Mouse (Mus musculus): ENCODE data around the gene Wdr13. TPM values are rescaled to one million over a fixed set of nuclear protein-coding genes. Genes with fewer than 3 reads are reported as not detected.
"Not testable (repeated sequence)": the region's sequence is repeated elsewhere in the genome, so short reads cannot be mapped to it uniquely, and the experiment has no call there.

Gene Wdr13
- polyA plus RNA-seq, 1 experiment from 2014 or later, result 63.7 TPM

DNA sequence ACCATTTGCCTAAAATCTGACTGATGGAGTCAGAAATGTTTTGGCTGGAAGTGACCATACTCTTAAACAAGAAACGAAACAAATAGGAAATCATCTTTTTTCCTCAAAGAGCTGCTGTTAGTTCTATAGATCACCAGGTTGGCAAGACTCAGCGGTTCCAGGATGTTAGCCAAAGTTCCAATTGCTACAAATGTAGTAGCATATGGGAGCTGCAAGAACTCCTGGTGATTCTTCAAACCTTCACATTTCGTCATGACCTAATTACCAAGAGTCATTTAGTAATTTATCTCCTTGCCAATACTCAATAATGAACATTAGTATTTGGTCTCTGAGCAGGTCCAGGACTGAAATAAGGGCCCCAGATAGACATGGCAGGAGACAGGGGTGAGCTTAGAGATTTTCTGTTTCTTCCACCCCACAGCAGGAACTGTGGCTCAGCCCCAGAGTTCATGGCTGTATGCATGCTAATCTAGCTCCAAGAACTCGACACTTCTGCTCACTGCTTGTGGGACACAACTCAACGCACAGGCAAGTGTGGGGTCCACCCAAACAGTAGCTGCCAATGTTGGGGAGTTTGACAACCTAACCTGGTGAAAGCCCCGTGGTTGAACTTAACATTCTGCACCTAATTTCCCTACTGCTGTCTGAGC lies 8.7 kb downstream of the Wdr13 start:
- no peak overlapping the region for H3K27ac ChIP-seq (ENCODE audit: low read depth, low read length)
- WGBS, result 83% methylated on average over 6 of the region's 6 CpGs

DNA sequence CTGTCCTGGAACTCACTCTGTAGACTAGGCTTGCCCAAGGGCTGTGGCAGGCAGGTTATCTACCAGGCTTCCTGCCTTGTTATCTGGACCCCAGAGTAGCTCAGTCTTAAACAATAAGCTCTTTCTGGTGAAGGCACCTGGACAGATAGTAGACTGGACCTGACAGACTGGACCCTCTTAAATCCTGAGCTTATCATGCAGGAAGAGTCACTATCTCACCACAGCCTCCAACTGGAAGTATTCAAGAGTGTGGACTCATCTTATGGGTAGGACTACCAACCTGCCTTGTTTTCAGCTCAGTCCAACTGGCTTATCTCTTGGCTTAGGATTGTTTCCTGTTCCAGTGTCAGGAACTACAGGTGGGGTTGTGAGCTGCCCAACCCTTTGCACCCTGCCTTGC lies 15.4 kb downstream of the Wdr13 start:
- H3K4me2 ChIP-seq (ENCODE audit: low read depth, low read length), result no peak overlapping the region
- no peaks in the 10 kb centered on the region for H3K36me3 ChIP-seq (ENCODE audit: control insufficient read depth, insufficient read depth, low read length)
- no peaks in the 10 kb centered on the region for H3K27me3 ChIP-seq (ENCODE audit: control insufficient read depth, insufficient read depth, low read length)
- H3K4me1 ChIP-seq (ENCODE audit: control insufficient read depth, insufficient read depth, low read length), result no peaks in the 10 kb centered on the region
- ATAC-seq (ENCODE audit: low read depth), result no peak
- H3K4me3 ChIP-seq (ENCODE audit: low read depth, low read length), result no peak overlapping the region
- H3K27ac ChIP-seq (ENCODE audit: low read depth, low read length), result no peak overlapping the region
- no peak overlapping the region for H3K9ac ChIP-seq (replicated peaks; ENCODE audit: low read depth, low read length)
- no peaks in the 10 kb centered on the region for H3K9me3 ChIP-seq (ENCODE audit: control insufficient read depth, low read length)

More for the DNA sequence above, 8.7 kb downstream of the Wdr13 start:
- H3K36me3 ChIP-seq (ENCODE audit: control insufficient read depth, insufficient read depth, low read length), result no peaks in the 10 kb centered on the region
- no peak overlapping the region for H3K4me3 ChIP-seq (ENCODE audit: low read depth, low read length)
- no peak overlapping the region for H3K4me2 ChIP-seq (ENCODE audit: low read depth, low read length)
- H3K27me3 ChIP-seq (ENCODE audit: control insufficient read depth, insufficient read depth, low read length), result no peaks in the 10 kb centered on the region
- H3K9ac ChIP-seq (replicated peaks; ENCODE audit: low read depth, low read length), result no peak overlapping the region
- no peaks in the 10 kb centered on the region for H3K9me3 ChIP-seq (ENCODE audit: control insufficient read depth, low read length)
- H3K4me1 ChIP-seq (ENCODE audit: control insufficient read depth, insufficient read depth, low read length), result no peaks in the 10 kb centered on the region
- no peak for ATAC-seq (ENCODE audit: low read depth)

DNA sequence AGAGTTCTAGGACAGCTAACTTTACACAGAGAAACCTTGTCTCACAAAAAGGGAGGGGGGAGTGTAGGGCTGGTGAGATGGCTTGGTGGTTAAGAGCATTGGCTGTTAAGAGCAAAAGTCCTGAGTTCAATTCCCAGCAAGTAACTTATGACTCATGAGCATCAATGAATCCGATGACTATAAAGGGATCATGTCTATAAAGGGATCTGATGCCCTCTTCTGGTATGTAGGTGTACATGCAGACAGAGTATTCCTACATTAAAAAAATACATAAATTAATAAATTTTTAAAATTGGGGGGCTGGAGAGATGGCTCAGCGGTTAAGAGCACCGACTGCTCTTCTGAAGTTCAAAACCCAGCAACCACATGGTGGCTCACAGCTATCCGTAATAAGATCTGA lies 17.4 kb downstream of the Wdr13 start:
- Histone ChIP-seq H3K9ac (replicated peaks; ENCODE audit: low read depth, low read length) (no peak overlapping the region), H3K4me2 (ENCODE audit: low read depth, low read length) (no peak overlapping the region), H3K27me3 (ENCODE audit: control insufficient read depth, insufficient read depth, low read length) (no peaks in the 10 kb centered on the region), H3K9me3 (ENCODE audit: control insufficient read depth, low read length) (no peaks in the 10 kb centered on the region), H3K4me1 (ENCODE audit: control insufficient read depth, insufficient read depth, low read length) (no peaks in the 10 kb centered on the region), H3K4me3 (ENCODE audit: low read depth, low read length) (no peak overlapping the region), H3K27ac (ENCODE audit: low read depth, low read length) (no peak overlapping the region), H3K36me3 (ENCODE audit: control insufficient read depth, insufficient read depth, low read length) (no peaks in the 10 kb centered on the region)
- 80% methylated on average over 4 of the region's 4 CpGs for WGBS
- ATAC-seq (ENCODE audit: low read depth), result no peak

DNA sequence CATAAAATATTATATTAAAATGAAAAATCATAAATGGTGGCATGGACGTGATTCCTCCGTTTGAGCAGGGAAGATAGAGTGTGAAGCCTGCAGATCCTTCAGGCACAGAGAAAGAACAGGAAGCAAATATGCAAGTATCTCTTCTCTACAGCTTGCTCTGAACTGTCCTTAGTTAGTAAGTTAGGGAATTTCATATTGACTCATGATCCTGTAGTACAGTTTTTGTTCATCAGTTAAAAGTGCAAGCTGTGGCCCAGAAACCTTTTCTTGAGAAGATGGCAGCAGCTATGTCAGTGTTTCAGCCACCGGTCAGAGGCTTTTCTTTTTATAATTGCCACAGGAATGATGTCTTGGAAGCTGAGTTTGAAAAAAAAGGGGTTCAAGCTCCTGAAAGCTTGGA lies 27.7 kb downstream of the Wdr13 start:
- Histone ChIP-seq H3K4me2 (ENCODE audit: low read depth, low read length) (no peak overlapping the region), H3K4me1 (ENCODE audit: control insufficient read depth, insufficient read depth, low read length) (no peaks in the 10 kb centered on the region), H3K4me3 (ENCODE audit: low read depth, low read length) (no peak overlapping the region), H3K27ac (ENCODE audit: low read depth, low read length) (no peak overlapping the region), H3K36me3 (ENCODE audit: control insufficient read depth, insufficient read depth, low read length) (no peaks in the 10 kb centered on the region), H3K27me3 (ENCODE audit: control insufficient read depth, insufficient read depth, low read length) (no peaks in the 10 kb centered on the region), H3K9ac (replicated peaks; ENCODE audit: low read depth, low read length) (no peak overlapping the region), H3K9me3 (ENCODE audit: control insufficient read depth, low read length) (no peaks in the 10 kb centered on the region)
- ATAC-seq (ENCODE audit: low read depth), result no peak
- 94% methylated on average over 3 of the region's 3 CpGs for WGBS

DNA sequence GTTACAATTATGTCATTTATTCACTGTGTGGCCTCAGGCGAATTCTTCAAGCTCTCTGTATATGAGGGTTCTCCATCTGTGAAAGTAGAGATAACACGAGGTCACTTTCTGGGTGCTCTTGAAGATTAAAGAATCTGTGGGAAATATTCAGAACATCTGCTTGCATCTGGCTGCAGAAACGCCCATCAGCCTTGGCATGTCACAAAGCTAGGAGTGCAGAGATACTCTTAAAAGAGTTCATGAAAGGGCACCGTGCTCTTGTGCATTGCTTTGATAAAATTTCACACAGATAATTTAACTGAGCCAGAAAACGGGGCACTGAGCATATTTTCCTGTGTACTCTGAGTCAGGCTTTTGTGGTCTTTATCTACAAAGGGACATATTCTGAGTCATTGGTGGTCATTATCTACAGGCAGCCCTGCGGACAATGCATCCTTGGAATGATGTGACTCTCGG lies 30.5 kb downstream of the Wdr13 start:
- no peak for ATAC-seq (ENCODE audit: low read depth)
- H3K4me3 ChIP-seq (ENCODE audit: low read depth, low read length), result no peak overlapping the region
- no peak overlapping the region for H3K27ac ChIP-seq (ENCODE audit: low read depth, low read length)
- no peak overlapping the region for H3K4me2 ChIP-seq (ENCODE audit: low read depth, low read length)
- no peak overlapping the region for H3K9ac ChIP-seq (replicated peaks; ENCODE audit: low read depth, low read length)
- no peaks in the 10 kb centered on the region for H3K27me3 ChIP-seq (ENCODE audit: control insufficient read depth, insufficient read depth, low read length)
- no peaks in the 10 kb centered on the region for H3K36me3 ChIP-seq (ENCODE audit: control insufficient read depth, insufficient read depth, low read length)
- WGBS, result 70% methylated on average over 7 of the region's 7 CpGs
- H3K4me1 ChIP-seq (ENCODE audit: control insufficient read depth, insufficient read depth, low read length), result no peaks in the 10 kb centered on the region
- no peaks in the 10 kb centered on the region for H3K9me3 ChIP-seq (ENCODE audit: control insufficient read depth, low read length)

DNA sequence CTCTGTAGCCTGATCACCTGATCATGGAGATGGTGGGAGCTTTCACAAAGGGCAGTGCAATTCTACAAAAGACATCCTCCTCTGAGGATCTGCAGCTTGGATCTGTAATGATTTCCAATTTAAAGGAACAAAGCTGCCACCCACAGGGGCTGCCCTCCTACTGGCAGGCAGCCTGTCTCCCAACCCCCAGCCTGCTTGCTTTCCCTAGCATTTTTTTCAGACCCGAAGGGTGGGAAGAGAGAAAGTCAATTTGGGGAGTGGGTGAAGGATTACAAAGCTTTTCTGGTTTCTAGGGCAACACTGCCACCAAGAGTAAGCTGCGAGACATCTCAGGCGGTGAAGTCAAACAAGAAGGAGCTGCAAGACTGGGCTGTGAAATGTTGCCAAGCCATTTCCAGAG lies 31.7 kb downstream of the Wdr13 start:
- 0 out of 2 replicates have a peak overlapping the region, but pooled peaks have one; percentile 16 for H3K4me2 ChIP-seq (ENCODE audit: low read depth, low read length)
- no peaks in the 10 kb centered on the region for H3K36me3 ChIP-seq (ENCODE audit: control insufficient read depth, insufficient read depth, low read length)
- no peaks in the 10 kb centered on the region for H3K9me3 ChIP-seq (ENCODE audit: control insufficient read depth, low read length)
- H3K9ac ChIP-seq (replicated peaks; ENCODE audit: low read depth, low read length), result no peak overlapping the region
- no peak overlapping the region for H3K4me3 ChIP-seq (ENCODE audit: low read depth, low read length)
- peak; percentile 53 for ATAC-seq (ENCODE audit: low read depth)
- H3K4me1 ChIP-seq (ENCODE audit: control insufficient read depth, insufficient read depth, low read length), result no peaks in the 10 kb centered on the region
- no peaks in the 10 kb centered on the region for H3K27me3 ChIP-seq (ENCODE audit: control insufficient read depth, insufficient read depth, low read length)
- WGBS, result 21% methylated on average over 3 of the region's 3 CpGs
- peak overlapping the region; percentile 89 for H3K27ac ChIP-seq (ENCODE audit: low read depth, low read length)

- Histone ChIP-seq H3K27me3 (ENCODE audit: control insufficient read depth, insufficient read depth, low read length) (no peaks in the 10 kb centered on the region), H3K4me3 (ENCODE audit: low read depth, low read length) (no peak overlapping the region), H3K9me3 (ENCODE audit: control insufficient read depth, low read length) (no peaks in the 10 kb centered on the region), H3K27ac (ENCODE audit: low read depth, low read length) (no peak overlapping the region), H3K4me1 (ENCODE audit: control insufficient read depth, insufficient read depth, low read length) (no peaks in the 10 kb centered on the region), H3K4me2 (ENCODE audit: low read depth, low read length) (no peak overlapping the region), H3K9ac (replicated peaks; ENCODE audit: low read depth, low read length) (no peak overlapping the region), H3K36me3 (ENCODE audit: control insufficient read depth, insufficient read depth, low read length) (no peaks in the 10 kb centered on the region)
- WGBS, result 51% methylated on average over 4 of the region's 4 CpGs
- ATAC-seq (ENCODE audit: low read depth), result no peak
Observed at GRCm38 (mm10) chrX:8099435-8099834, 33.3 kb downstream of the Wdr13 start.

GRCm38 (mm10) chrX:8096787-8097242 lies 35.9 kb downstream of the Wdr13 start:
- Histone ChIP-seq H3K36me3 (ENCODE audit: control insufficient read depth, insufficient read depth, low read length) (no peaks in the 10 kb centered on the region), H3K4me2 (ENCODE audit: low read depth, low read length) (peak overlapping the region; percentile 33; the same call in 1 of the 2 replicates), H3K4me3 (ENCODE audit: low read depth, low read length) (peak overlapping the region; percentile 20; the same call in 1 of the 2 replicates), H3K4me1 (ENCODE audit: control insufficient read depth, insufficient read depth, low read length) (no peaks in the 10 kb centered on the region), H3K27me3 (ENCODE audit: control insufficient read depth, insufficient read depth, low read length) (no peaks in the 10 kb centered on the region), H3K27ac (ENCODE audit: low read depth, low read length) (peak overlapping the region; percentile 57; the same call in 1 of the 2 replicates), H3K9me3 (ENCODE audit: control insufficient read depth, low read length) (no peaks in the 10 kb centered on the region), H3K9ac (replicated peaks; ENCODE audit: low read depth, low read length) (no peak overlapping the region)
- 15% methylated on average over 14 of the region's 19 CpGs for WGBS
- peak; percentile 94 for ATAC-seq (ENCODE audit: low read depth)

GRCm38 (mm10) chrX:8096068-8096786 lies 36.5 kb downstream of the Wdr13 start:
- Histone ChIP-seq H3K4me3 (ENCODE audit: low read depth, low read length) (peak overlapping the region; percentile 12; the same call in 1 of the 2 replicates), H3K4me2 (ENCODE audit: low read depth, low read length) (peak overlapping the region; percentile 38)
- H3K9ac ChIP-seq (replicated peaks; ENCODE audit: low read depth, low read length); H3K36me3 ChIP-seq (ENCODE audit: control insufficient read depth, insufficient read depth, low read length); H3K27ac ChIP-seq (ENCODE audit: low read depth, low read length); H3K27me3 ChIP-seq (ENCODE audit: control insufficient read depth, insufficient read depth, low read length); H3K4me1 ChIP-seq (ENCODE audit: control insufficient read depth, insufficient read depth, low read length); H3K9me3 ChIP-seq (ENCODE audit: control insufficient read depth, low read length): not testable (repeated sequence)
- ATAC-seq (ENCODE audit: low read depth), result peak; percentile 88
- WGBS, result 31% methylated on average over 10 of the region's 48 CpGs

Data from neural tube, embryonic 14.5 days (tissue).